Mouse (Mus musculus): ENCODE measurements at regions not wholly inside any gene's neighbourhood (a gene's known extent, or its start where the extent isn't known, plus 50 kb on each side); places are given as distances from the start of the nearest gene placed in this dataset. TPM values are rescaled to one million over a fixed set of nuclear protein-coding genes. Genes with fewer than 3 reads are reported as not detected.
"Not testable (repeated sequence)": the region's sequence is repeated elsewhere in the genome, so short reads cannot be mapped to it uniquely, and the experiment has no call there.

DNA sequence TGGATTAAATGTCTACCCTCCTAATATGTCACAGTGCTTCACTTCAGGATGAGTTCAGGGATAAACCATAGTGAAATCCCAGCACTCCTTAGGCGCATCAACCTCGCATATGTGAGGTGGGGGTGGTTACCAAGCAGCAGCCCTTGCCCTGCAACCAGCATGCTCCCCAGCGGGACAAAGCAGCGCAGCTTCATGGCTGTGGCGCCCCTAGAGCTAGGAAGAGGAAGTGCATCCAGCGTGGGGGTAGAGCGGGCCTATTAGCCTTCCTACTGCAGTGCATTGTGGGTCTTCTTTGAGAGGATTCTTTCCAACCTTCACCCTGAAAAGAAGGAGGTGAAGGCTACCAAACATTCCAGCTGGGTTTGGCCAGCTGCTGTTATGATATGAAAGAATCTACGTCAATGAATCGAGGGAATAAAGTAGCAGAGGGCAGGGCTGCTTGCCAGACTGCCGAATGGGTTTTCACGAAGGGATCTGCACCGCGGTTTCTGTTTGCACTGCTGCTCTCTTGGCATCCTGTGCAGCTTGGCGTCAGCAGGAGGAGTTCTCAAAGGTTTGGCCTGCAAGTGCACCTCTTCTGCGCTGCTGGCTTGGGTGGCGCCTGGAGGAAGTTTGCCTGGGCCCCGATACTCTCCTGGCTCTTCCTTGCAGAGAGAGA, 77.4 kb upstream of the Max start:
- H3K27ac ChIP-seq, result no peak overlapping the region
- H3K4me1 ChIP-seq, result no peaks in the 10 kb centered on the region
- H3K36me3 ChIP-seq, result no peaks in the 10 kb centered on the region
- 81% methylated on average over 17 of the region's 17 CpGs for WGBS
- no peak for DNase-seq (ENCODE audit: low spot score)
- H3K27me3 ChIP-seq (ENCODE audit: insufficient read depth, poor library complexity, severe bottlenecking), result no peaks in the 10 kb centered on the region
- H3K9me3 ChIP-seq, result no peaks in the 10 kb centered on the region
- H3K4me3 ChIP-seq, result no peak overlapping the region

DNA sequence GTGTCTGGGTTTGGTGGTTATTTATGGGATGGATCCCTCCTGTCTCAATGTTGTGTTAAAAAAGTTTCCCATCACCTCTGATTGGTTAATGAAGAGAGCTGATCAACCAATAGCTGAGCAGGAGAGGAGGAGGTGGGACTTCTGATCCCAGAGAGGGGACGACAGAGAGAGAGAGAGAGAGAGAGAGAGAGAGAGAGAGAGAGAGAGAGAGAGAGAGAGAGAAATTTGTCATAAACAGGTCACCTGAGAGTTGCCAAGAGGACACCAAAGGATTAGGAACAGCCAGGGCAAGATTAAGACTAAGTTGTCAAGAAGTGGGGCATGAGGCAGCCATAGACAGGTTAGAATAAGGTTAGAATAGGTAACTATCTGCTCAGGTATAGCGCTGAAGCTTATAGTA, 73.7 kb upstream of the Max start:
- Histone ChIP-seq H3K36me3 (no peaks in the 10 kb centered on the region), H3K27ac (no peak overlapping the region), H3K9me3 (no peaks in the 10 kb centered on the region), H3K4me3 (no peak overlapping the region), H3K27me3 (ENCODE audit: insufficient read depth, poor library complexity, severe bottlenecking) (no peaks in the 10 kb centered on the region), H3K4me1 (no peaks in the 10 kb centered on the region)
- no peak for DNase-seq (ENCODE audit: low spot score)
- 53% methylated on average over 2 of the region's 2 CpGs for WGBS

DNA sequence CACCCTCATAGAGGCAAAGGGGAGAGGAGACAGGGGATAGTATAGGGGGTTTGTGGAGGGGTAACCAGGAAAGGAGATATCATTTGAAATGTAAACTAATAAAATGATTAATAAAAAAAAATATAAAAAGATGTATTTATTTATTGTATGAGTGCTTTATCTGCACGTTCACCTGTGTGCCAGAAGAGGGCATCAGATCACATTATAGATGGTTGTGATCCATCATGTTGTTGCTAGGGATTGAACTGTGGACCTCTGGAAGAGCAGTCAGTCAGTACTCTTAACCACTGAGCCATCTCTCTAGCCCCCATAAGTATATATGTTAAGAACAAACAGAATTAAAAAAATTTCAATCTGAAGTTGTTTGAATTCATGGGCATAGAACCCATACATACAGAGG, 69.4 kb upstream of the Max start:
- no peak overlapping the region for H3K27ac ChIP-seq
- H3K4me3 ChIP-seq, result no peak overlapping the region
- no peak for DNase-seq (ENCODE audit: low spot score)
- no peaks in the 10 kb centered on the region for H3K27me3 ChIP-seq (ENCODE audit: insufficient read depth, poor library complexity, severe bottlenecking)
- H3K4me1 ChIP-seq, result no peaks in the 10 kb centered on the region
- H3K9me3 ChIP-seq, result no peaks in the 10 kb centered on the region
- WGBS, result 48% methylated on average over 1 of the region's 1 CpGs
- no peaks in the 10 kb centered on the region for H3K36me3 ChIP-seq

DNA sequence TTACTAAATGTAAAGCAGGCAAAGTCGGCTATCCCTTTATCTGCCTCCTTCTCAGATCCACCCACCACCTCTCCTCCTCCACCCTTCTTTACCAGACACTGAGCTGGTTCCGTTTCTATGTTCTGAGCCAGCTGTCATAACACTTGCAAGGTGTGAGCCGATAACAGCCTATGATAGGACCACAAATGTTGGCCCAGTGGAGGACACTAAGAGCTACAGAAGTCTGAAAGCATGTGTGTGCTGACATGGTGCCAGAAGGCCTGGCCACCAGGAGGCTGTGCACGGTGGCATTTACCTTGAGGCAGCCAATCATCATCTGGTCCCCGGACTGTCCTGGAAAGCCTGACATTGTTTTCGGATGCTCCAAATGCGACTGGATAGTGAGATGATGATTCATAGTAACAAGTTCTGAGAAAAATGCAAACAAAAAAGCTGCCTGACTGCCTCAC, 63.5 kb upstream of the Max start:
- H3K27ac ChIP-seq, result no peak overlapping the region
- no peak for DNase-seq (ENCODE audit: low spot score)
- H3K9me3 ChIP-seq, result no peaks in the 10 kb centered on the region
- 0 out of 2 replicates have a peak, but pooled peaks cover 8% of the 10 kb centered on the region for H3K4me1 ChIP-seq
- no peak overlapping the region for H3K4me3 ChIP-seq
- H3K27me3 ChIP-seq (ENCODE audit: insufficient read depth, poor library complexity, severe bottlenecking), result peaks cover 19% of the 10 kb centered on the region
- no peaks in the 10 kb centered on the region for H3K36me3 ChIP-seq
- WGBS, result 60% methylated on average over 7 of the region's 7 CpGs

DNA sequence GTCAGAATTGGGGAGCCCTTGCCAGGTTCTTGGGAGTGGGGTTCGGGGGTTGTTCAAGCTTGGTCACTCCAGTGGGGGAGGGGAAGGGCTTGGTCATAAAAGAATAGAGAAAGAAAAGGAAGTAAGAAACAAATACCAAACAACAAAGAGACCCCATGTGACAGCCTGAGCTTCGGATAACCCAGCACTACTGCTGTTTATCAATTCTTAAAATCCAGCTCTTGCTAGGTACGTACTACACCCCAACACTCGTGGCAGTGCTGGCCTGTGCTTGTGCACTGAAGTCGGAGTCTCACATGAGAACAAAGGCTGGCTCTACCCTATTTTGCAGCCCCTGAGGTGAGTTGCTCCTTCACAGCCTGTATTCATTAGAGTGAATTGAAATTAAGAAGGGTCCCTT, 60.5 kb upstream of the Max start:
- WGBS, result 67% methylated on average over 5 of the region's 5 CpGs
- no peak overlapping the region for H3K4me3 ChIP-seq
- no peak for DNase-seq (ENCODE audit: low spot score)
- H3K36me3 ChIP-seq, result no peaks in the 10 kb centered on the region
- H3K4me1 ChIP-seq, result 0 out of 2 replicates have a peak, but pooled peaks cover 12% of the 10 kb centered on the region
- H3K27ac ChIP-seq, result no peak overlapping the region
- H3K27me3 ChIP-seq (ENCODE audit: insufficient read depth, poor library complexity, severe bottlenecking), result peaks cover 27% of the 10 kb centered on the region
- no peaks in the 10 kb centered on the region for H3K9me3 ChIP-seq

DNA sequence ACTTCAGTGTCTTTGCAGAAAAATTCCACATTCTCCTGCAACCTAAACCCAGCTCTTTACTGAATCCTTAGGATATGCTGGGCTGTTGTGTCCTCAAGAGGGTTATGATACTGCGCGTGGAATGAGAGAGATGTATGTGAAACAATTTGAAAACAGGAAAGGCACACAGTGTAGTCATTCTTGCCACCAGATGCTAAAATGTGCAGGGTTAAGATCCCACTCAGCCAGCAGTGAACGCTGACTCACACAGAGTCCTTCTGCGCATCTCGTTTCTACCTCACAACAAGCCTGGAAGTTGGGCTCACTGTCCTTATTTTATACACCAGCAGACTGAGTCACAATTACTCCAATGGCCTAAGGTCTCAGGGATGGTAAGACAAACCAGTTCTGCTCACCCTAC, 59.9 kb upstream of the Max start:
- DNase-seq (ENCODE audit: low spot score), result no peak
- Histone ChIP-seq H3K9me3 (no peaks in the 10 kb centered on the region), H3K27ac (no peak overlapping the region), H3K4me3 (no peak overlapping the region), H3K27me3 (ENCODE audit: insufficient read depth, poor library complexity, severe bottlenecking) (peaks cover 27% of the 10 kb centered on the region), H3K4me1 (0 out of 2 replicates have a peak, but pooled peaks cover 12% of the 10 kb centered on the region), H3K36me3 (no peaks in the 10 kb centered on the region)
- WGBS, result 75% methylated on average over 5 of the region's 5 CpGs

DNA sequence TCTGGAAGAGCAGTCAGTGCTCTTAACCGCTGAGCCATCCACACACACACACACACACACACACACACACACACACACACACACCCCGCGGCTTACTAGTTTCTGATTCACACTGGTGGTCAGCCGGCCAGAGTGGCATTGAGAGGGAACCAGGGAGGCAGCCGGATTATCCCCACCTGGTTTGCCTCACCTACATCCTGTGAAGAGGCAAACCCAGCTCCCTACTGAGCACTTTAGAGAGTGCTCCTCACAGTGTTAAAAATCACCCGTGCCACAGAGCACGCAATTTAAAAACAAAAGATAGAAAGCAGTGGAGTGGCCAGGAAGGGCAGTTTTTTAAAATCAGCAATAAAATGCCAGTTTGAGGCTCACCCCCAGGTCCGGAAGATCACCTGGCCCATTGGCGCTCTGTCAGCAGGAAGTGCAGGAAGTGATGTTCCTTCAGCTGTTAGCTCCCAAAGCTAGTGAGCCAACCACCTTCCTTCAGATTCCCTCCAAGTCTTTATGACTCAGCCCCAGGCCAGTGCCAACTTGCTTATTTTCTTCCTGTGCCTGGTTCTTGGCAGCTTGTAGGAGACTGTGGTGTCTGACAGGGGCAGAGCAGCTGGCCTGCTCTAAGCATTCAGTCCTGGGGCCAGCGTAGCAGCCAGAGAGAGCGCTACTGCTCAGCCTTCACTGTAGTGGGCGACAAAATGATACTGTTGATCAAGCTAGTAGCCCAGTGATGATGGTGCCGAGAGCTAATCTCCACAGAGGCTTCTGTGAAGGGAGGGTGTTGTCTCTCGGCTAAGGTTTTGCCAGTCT, 57.9 kb upstream of the Max start:
- no peak overlapping the region for H3K27ac ChIP-seq
- 49% methylated on average over 14 of the region's 14 CpGs for WGBS
- no peak overlapping the region for H3K4me3 ChIP-seq
- H3K27me3 ChIP-seq (ENCODE audit: insufficient read depth, poor library complexity, severe bottlenecking), result peaks cover 27% of the 10 kb centered on the region
- no peaks in the 10 kb centered on the region for H3K36me3 ChIP-seq
- DNase-seq (ENCODE audit: low spot score), result no peak
- H3K4me1 ChIP-seq, result 0 out of 2 replicates have a peak, but pooled peaks cover 9% of the 10 kb centered on the region
- H3K9me3 ChIP-seq, result no peaks in the 10 kb centered on the region

DNA sequence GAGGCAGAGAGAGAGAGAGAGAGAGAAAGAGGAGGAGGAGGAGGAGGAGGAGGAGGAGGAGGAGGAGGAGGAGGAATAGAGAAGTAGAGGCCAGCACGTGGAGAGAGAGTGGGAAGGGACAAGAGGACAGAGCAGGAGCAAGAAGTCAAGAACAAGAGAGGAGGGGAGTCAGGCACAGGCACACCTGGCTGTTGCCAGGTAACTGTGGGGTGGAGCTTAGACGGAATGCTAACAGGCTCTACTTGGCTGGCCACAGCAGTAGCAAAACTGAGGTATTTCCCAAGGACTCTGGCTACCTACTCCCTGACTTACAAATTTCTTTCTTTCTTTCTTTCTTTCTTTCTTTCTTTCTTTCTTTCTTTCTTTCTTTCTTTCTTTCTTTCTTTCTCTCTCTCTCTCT, 57.1 kb upstream of the Max start:
- H3K9me3 ChIP-seq; H3K4me1 ChIP-seq; H3K27ac ChIP-seq; H3K4me3 ChIP-seq; DNase-seq (ENCODE audit: low spot score); H3K36me3 ChIP-seq: not testable (repeated sequence)
- peaks cover 27% of the 10 kb centered on the region for H3K27me3 ChIP-seq (ENCODE audit: insufficient read depth, poor library complexity, severe bottlenecking)
- WGBS, result 41% methylated on average over 2 of the region's 2 CpGs

DNA sequence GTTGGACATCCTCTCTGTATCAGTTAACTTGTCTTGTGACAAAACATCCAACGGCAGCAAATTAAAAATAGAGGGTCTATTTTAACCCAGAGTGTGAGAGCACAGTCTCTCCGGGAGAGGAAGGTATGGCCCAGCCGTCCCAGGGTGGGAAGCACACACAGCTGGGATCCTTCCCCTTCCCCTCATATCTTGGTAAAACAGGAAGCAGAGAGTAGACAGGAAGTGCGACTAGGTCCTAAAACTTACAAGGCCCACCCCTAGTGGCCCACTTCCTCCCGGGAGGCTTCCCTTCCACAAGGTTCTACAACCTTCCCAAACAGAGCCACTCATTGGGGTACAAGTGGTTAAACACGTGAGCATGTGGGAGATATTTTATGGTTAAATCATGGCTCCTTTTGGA, 56.4 kb upstream of the Max start:
- Histone ChIP-seq H3K36me3 (no peaks in the 10 kb centered on the region), H3K4me3 (no peak overlapping the region), H3K4me1 (0 out of 2 replicates have a peak, but pooled peaks cover 9% of the 10 kb centered on the region), H3K27ac (no peak overlapping the region), H3K9me3 (no peaks in the 10 kb centered on the region), H3K27me3 (ENCODE audit: insufficient read depth, poor library complexity, severe bottlenecking) (peaks cover 24% of the 10 kb centered on the region)
- 63% methylated on average over 6 of the region's 6 CpGs for WGBS
- no peak for DNase-seq (ENCODE audit: low spot score)

DNA sequence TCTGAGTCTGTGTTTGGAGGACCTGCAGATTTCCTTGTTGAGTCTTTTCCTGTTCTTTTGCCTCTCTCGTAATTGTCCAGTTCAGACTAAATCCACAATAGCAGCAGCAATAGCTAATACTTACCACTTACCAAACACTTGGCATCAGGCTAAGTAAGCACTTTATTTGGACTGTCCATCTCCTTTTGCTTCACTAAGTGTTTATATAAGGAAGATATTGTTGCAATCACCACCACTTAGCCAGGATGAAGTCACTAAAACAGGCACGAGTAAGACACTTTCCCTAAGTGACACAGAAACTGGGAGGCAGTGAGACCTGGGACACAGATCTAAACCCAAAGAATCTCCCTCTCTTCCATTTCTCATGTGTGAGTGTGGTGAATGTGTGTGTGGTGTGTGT, 52.9 kb upstream of the Max start:
- WGBS, result 73% methylated on average over 2 of the region's 2 CpGs

More for the DNA sequence above, 52.9 kb upstream of the Max start:
- no peak overlapping the region for H3K27ac ChIP-seq
- no peaks in the 10 kb centered on the region for H3K9me3 ChIP-seq
- H3K27me3 ChIP-seq (ENCODE audit: insufficient read depth, poor library complexity, severe bottlenecking), result 0 out of 2 replicates have a peak, but pooled peaks cover 3% of the 10 kb centered on the region
- DNase-seq (ENCODE audit: low spot score), result no peak
- H3K4me3 ChIP-seq, result no peak overlapping the region
- H3K4me1 ChIP-seq, result 0 out of 2 replicates have a peak, but pooled peaks cover under 1% of the 10 kb centered on the region
- no peaks in the 10 kb centered on the region for H3K36me3 ChIP-seq

Small RNA genes in the stretch of these regions (microRNA-seq; reads per million reads assigned to microRNA genes)
- gene Gm22696, result not detected
